Mouse (Mus musculus) right cerebral cortex, postnatal 36 days (tissue): ENCODE measurements around the gene Sema4d.

ENCODE experiments used
- DNase-seq, 2 experiments: peaks; one replicate each; pipeline ENCODE4 v3.0.0; 2022; ENCODE audit warnings: low spot score in 2 of 2, mixed read lengths in 1 of 2

Gene Sema4d

GRCm38 (mm10) chr13:51642171-51642778, 151.3 kb downstream of the Sema4d start:
- no peak for DNase-seq

GRCm38 (mm10) chr13:51641424-51641823, 152.1 kb downstream of the Sema4d start:
- no peak for DNase-seq

- no peak for DNase-seq
Observed at GRCm38 (mm10) chr13:51638958-51639357, 154.6 kb downstream of the Sema4d start.
